Mouse (Mus musculus): ENCODE data around the gene Caprin2. TPM values are rescaled to one million over a fixed set of nuclear protein-coding genes. Genes with fewer than 3 reads are reported as not detected.
A peak's percentile ranks its signal among the peaks of the same experiment; 100 is the strongest.
"Not testable (repeated sequence)": the region's sequence is repeated elsewhere in the genome, so short reads cannot be mapped to it uniquely, and the experiment has no call there.

Gene Caprin2
- 1 to 10 TPM; 6.6 to 7.1 TPM for total RNA-seq (2021)
- long read RNA-seq, experiment 1, partial matches to known transcripts: 2 of 3 reads
- long read RNA-seq, experiment 1, other reads (novel, unspliced or antisense): 0 of 3 reads
- long read RNA-seq, experiment 2: 0 reads

DNA sequence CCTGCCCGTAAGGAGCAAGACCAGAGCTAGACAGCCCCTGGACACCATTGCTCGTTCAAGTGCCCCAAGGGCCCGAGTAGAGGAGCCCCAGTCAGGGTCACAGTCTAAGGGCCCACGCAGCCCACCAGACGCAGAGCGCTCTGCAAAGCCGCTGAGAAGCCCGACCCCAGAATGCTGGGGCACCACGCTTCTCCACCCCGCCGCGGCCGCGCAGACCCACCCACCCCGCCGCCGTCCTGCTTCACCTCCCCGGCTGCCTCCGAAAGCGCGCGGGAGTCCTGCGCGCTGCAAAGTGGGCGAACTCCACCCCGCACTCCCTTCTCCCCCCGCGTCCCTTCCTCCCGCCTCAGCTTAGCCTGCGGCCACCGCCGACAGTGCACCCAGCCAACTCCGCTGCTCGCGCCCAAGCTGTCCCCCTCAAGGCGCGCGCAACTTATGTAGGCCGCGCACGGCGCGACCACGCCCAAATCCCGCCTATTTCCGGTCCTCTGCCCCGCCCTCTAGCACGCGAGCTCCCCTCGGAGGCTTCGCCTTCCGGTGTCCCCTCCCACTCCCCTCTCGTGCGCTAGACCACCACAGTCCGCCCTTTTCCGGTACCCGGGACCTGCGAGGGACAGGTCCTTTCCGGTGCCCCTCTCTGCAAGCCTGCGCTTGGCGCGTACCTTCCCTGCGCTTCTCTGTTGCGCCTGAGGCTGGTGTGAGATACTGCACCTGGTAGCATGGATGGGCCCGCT, at the start of gene Caprin2:
Gene Caprin2 (minus strand): TSS at position 465 of the 734 bp plus-strand sequence.
- intact Hi-C loops (cut with DNase I): no loop called here
- peak; percentile 90 to 91 for DNase-seq (ENCODE audit: low spot score in 2 of 2)

DNA sequence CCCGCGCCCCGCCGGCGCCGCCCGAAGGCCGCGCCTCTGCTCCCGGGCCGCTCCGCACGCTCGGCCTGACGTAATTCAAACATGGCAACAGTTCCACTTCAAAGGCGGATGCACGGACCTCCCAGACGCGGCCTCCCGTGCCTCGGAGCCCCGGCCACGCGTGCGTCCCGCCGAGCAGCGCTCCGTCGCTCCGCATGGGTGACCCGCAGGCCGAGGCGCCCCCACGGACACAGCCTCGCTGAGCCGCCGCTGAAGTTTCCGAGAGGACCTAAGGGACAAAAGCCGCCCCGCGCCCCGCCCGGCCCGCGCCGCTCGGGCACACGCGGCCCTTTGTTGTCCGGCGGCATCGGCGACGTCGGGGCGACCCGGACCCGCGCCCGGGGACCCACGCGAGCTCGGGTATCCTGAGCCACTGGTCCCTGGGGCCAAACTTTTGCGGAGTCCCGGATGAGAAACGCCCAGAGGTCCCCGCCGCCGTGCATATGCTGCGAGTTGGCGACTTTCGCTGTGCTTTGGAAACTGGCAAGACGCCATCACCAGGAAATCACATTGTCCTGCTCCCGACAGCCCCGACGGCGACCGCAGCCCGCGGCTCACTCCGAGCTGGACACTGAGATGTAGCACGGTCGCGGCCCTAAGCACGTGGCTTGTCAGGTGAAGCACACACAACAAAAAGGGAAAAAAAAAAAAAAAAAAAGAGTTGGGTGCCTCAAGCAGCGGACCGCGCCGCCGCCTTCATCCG, 48.9 kb upstream of the Caprin2 start:
- DNase-seq (ENCODE audit: low spot score in 2 of 2): peak; percentile 11 to 16
- intact Hi-C loops (cut with DNase I): loop anchor here (5.0 to 10.0 kb wide), 2 partner anchors 160 to 177 kb away; partner anchors contain the start of gene Dennd5b

- intact Hi-C loops (cut with DNase I): loop anchor here (10.0 kb wide), 1 partner anchor 160 kb away; the partner anchor contains the start of gene Dennd5b
- DNase-seq (ENCODE audit: low spot score in 2 of 2): peak in 1 of 2 experiments; percentile 3
Measured at GRCm38 (mm10) chr6:148944344-148944766, 48.3 kb upstream of the Caprin2 start.

- no peak for DNase-seq (ENCODE audit: low spot score in 2 of 2)
- intact Hi-C loops (cut with DNase I): loop anchor here (10.0 kb wide), 1 partner anchor 161 kb away; the partner anchor contains the start of gene Dennd5b
Measured at GRCm38 (mm10) chr6:148943695-148944094, 47.7 kb upstream of the Caprin2 start.

GRCm38 (mm10) chr6:148942406-148942805, 46.4 kb upstream of the Caprin2 start:
- intact Hi-C loops (cut with DNase I): loop anchor here (10.0 kb wide), 1 partner anchor 162 kb away; the partner anchor contains the start of gene Dennd5b
- no peak for DNase-seq (ENCODE audit: low spot score in 2 of 2)

DNA sequence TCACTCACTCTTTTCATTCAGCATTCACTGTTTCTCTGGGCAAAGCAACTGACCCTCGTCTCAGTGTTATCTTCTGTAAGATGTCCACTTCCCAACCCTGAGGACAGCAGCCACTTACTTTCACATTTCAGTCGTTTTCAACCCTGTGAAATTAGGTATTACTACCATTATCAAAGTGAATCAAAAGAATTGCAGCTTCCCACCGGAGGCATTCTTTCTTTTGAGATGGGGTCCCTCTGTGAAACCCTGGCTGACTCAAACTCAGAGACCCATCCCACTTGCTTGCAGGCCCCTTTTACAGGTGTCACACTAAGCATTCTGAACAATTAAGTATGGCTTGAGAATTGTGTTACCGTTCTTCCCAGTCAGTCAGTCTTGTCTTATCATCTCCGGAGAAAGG, 45.8 kb upstream of the Caprin2 start:
- intact Hi-C loops (cut with DNase I): loop anchor here (10.0 kb wide), 1 partner anchor 163 kb away; the partner anchor contains the start of gene Dennd5b
- no peak for DNase-seq (ENCODE audit: low spot score in 2 of 2)

- intact Hi-C loops (cut with DNase I): loop anchor here (10.0 kb wide), 1 partner anchor 164 kb away; the partner anchor contains the start of gene Dennd5b
- peak in 1 of 2 experiments; percentile 8 for DNase-seq (ENCODE audit: low spot score in 2 of 2)
Measured at GRCm38 (mm10) chr6:148940383-148940782, 44.3 kb upstream of the Caprin2 start.

DNA sequence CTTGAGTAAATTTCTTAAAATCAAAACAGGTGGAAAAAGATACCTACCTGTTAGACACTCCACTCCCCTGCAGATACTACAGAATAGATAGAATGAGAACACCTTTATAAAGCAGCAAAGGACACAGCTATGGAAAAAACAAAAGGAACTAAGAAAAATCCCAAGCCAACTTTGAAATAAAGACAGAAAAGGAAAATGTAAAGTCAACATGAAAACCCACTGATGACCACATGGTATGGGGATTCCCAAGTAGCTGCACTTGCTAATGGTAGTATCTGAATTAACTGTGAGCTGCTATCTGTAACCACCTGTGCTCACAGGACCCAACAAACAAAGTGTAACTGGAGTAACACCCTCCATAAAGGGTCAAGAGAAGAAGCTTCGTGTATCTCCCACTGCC, 41.7 kb upstream of the Caprin2 start:
- intact Hi-C loops (cut with DNase I): no loop called here
- DNase-seq (ENCODE audit: low spot score in 2 of 2): no peak

GRCm38 (mm10) chr6:148934961-148935590, 39.0 kb upstream of the Caprin2 start:
- DNase-seq (ENCODE audit: low spot score in 2 of 2): no peak
- intact Hi-C loops (cut with DNase I): no loop called here

GRCm38 (mm10) chr6:148931281-148931680, 35.2 kb upstream of the Caprin2 start:
- intact Hi-C loops (cut with DNase I): no loop called here
- DNase-seq (ENCODE audit: low spot score in 2 of 2): no peak

- no peak for DNase-seq (ENCODE audit: low spot score in 2 of 2)
- intact Hi-C loops (cut with DNase I): no loop called here
Measured at GRCm38 (mm10) chr6:148918841-148919398, 22.9 kb upstream of the Caprin2 start.

DNA sequence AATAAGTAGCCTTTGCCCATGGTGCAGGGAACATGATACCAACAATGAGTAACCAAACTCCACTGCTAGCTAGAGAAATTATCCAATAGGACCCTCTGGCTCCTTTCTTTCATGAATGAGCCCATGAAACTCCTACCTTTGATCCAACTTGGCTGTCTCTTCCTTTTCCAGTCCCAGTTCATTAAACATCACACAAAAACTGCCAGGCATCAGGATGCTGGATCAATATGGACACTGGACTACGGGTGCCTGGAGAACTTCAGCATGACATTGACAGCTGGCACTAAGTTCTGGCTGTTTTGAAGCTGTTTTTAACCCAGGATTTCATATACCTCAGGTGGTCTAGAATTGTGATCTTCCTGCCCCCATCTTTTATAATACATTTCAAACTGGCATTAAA, 21.6 kb upstream of the Caprin2 start:
- intact Hi-C loops (cut with DNase I): no loop called here
- DNase-seq (ENCODE audit: low spot score in 2 of 2): no peak

DNA sequence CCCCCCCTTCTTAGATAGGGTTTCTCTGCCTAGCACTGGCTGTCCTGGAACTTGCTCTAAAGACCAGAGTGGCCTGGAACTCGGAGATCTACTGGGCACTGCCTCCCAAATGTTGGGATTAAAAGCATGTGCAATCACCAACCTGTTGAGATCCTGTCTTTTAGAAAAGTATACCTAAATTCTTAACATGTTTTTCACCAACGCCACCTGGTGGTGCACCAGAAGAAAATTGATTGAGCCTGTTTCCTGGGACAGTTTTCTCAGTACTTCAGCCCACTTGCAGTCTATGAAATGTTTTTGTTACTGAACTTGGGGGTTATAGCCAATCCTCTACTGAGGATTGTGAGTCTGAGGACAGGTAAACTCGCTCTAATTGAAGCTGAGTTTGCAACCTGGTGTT, 20.8 kb upstream of the Caprin2 start:
- intact Hi-C loops (cut with DNase I): no loop called here
- DNase-seq (ENCODE audit: low spot score in 2 of 2): no peak

DNA sequence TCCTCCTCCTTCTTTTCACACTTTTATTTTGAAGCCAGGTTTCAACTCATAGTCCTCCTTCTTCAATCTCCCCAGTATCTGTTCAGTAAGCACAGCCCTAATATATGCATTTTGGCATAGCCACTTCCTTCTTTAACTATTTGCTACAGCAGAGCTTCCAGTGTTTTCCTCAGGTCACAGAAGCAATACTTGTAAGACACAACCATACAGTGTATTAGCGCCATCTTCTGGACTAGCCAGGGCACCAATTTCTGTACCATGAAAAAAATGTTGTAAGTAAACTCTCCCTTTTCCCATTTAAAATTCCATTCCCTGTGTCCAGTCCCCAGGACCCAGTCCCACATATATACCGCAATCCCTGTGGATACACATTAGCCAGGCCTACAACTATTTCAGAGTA, 17.9 kb upstream of the Caprin2 start:
- DNase-seq (ENCODE audit: low spot score in 2 of 2): peak; percentile 74 to 84
- intact Hi-C loops (cut with DNase I): loop anchor here (2.0 kb wide), 1 partner anchor 699 kb away; no protein-coding TSS in a partner anchor

- intact Hi-C loops (cut with DNase I); DNase-seq (ENCODE audit: low spot score in 2 of 2): not testable (repeated sequence)
Measured at GRCm38 (mm10) chr6:148911906-148912305, 15.9 kb upstream of the Caprin2 start.

DNA sequence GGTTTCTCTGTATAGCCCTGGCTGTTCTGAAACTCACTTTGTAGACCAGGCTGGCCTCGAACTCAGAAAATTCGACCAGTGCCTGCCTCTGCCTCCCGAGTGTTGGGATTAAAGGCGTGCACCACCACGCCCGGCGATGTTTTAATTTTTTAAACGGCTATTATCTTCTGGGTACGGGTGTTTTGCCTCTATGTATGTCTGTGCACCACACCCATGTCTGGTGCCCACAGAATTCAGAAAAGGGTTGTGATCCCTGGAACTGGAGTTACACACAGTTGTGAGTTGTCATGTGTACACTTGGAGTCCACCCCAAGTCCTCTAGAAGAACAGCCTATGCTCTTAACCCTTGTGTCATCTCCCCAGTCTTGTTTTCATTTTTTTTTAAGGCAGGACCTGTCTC, 10.9 kb upstream of the Caprin2 start:
- intact Hi-C loops (cut with DNase I): no loop called here
- no peak for DNase-seq (ENCODE audit: low spot score in 2 of 2)

GRCm38 (mm10) chr6:148902728-148903127, 6.7 kb upstream of the Caprin2 start:
- intact Hi-C loops (cut with DNase I): no loop called here

GRCm38 (mm10) chr6:148896507-148896851, 442 bp upstream of the Caprin2 start:
- intact Hi-C loops (cut with DNase I): no loop called here

More at GRCm38 (mm10) chr6:148902728-148903127, 6.7 kb upstream of the Caprin2 start:
- no peak for DNase-seq (ENCODE audit: low spot score in 2 of 2)

More at GRCm38 (mm10) chr6:148896507-148896851, 442 bp upstream of the Caprin2 start:
- DNase-seq (ENCODE audit: low spot score in 2 of 2): no peak
